Comparison of ENCODE assay signal across 8 mouse cellular contexts in genomic region chr2:30604880-30605761, GRCm38 (mm10). TPM values are rescaled to one million over a fixed set of nuclear protein-coding genes. Genes with fewer than 3 reads are reported as not detected.
DNase-seq lines count a peak whose midpoint lies in the region; ATAC-seq lines count a peak whose summit lies in the region.

No protein-coding gene starts in this region.

- DNase-seq in gastrocnemius, adult 18-20 months (ENCODE audit: low spot score) = peak; percentile 32
- no peak for DNase-seq in gastrocnemius, postnatal 25 days
- peak; percentile 83 for DNase-seq in embryo, embryonic 10 days (ENCODE audit: low spot score)
- peak; percentile 65 to 77 for DNase-seq in kidney, postnatal 25 days
- DNase-seq in midbrain, embryonic 14.5 days = peak; percentile 71
- DNase-seq in cerebellum, postnatal 25 days = no peak

- H3K4me1 ChIP-seq in heart, embryonic 12.5 days (replicated peaks) = peaks cover 69% of the 10 kb centered on the region
- peaks cover 70% of the 10 kb centered on the region for H3K4me1 ChIP-seq in midbrain, embryonic 14.5 days (ENCODE audit: control insufficient read depth, insufficient read depth, low read length)

- H3K9me3 ChIP-seq in heart, embryonic 12.5 days (replicated peaks) = no peaks in the 10 kb centered on the region
- no peaks in the 10 kb centered on the region for H3K9me3 ChIP-seq in midbrain, embryonic 14.5 days (ENCODE audit: control insufficient read depth, low read length)

- 2% methylated on average over 32 of the region's 32 CpGs for WGBS in heart, embryonic 12.5 days
- 1% methylated on average over 32 of the region's 32 CpGs for WGBS in midbrain, embryonic 14.5 days

- H3K9ac ChIP-seq in heart, embryonic 12.5 days = peak overlapping the region; percentile 60
- H3K9ac ChIP-seq in midbrain, embryonic 14.5 days (replicated peaks; ENCODE audit: low read length) = peak overlapping the region; percentile 35; the same call in 1 of the 2 replicates

- H3K4me3 ChIP-seq in heart, embryonic 12.5 days = peak overlapping the region; percentile 24
- no peak overlapping the region for H3K4me3 ChIP-seq in midbrain, embryonic 14.5 days (replicated peaks; ENCODE audit: low read depth, low read length)

- peak; percentile 34 for ATAC-seq in heart, embryonic 12.5 days (ENCODE audit: insufficient number of reproducible peaks, low FRiP score)
- ATAC-seq in midbrain, embryonic 14.5 days (ENCODE audit: low FRiP score, low TSS enrichment) = no peak
- no peak for ATAC-seq in frontal cortex, adult (ENCODE audit: low TSS enrichment)

- no peaks in the 10 kb centered on the region for H3K27me3 ChIP-seq in heart, embryonic 12.5 days (replicated peaks)
- no peaks in the 10 kb centered on the region for H3K27me3 ChIP-seq in midbrain, embryonic 14.5 days (ENCODE audit: control insufficient read depth, insufficient read depth, low read length)

- H3K27ac ChIP-seq in heart, embryonic 12.5 days (ENCODE audit: poor library complexity, severe bottlenecking) = peak overlapping the region; percentile 83
- peak overlapping the region; percentile 15; the same call in 1 of the 2 replicates for H3K27ac ChIP-seq in midbrain, embryonic 14.5 days (replicated peaks; ENCODE audit: low read depth, low read length)

- H3K36me3 ChIP-seq in heart, embryonic 12.5 days = no peaks in the 10 kb centered on the region
- H3K36me3 ChIP-seq in midbrain, embryonic 14.5 days (ENCODE audit: control insufficient read depth, insufficient read depth, low read length) = no peaks in the 10 kb centered on the region

- peak overlapping the region; percentile 68 for H3K4me2 ChIP-seq in heart, embryonic 12.5 days
- H3K4me2 ChIP-seq in midbrain, embryonic 14.5 days (ENCODE audit: low read length) = peak overlapping the region; percentile 46

RNA-seq across cellular contexts. Expression of gene Cstad, which starts 10.3 kb away (rescaled TPM):
- total RNA-seq in gastrocnemius, adult 18-20 months (2021) = 1 to 10 TPM; 1.1 TPM
- 1 to 10 TPM; 2.3 TPM for total RNA-seq in gastrocnemius, postnatal 25 days (2021)
- polyA plus RNA-seq in heart, embryonic 12.5 days (2016; fragmentation: Nextera tagmentation; extraction: Ambion mirVana) = 1.4 and 2.0 TPM in 2 replicates
- 0.46 and 1.2 TPM in 2 replicates for polyA plus RNA-seq in midbrain, embryonic 14.5 days (2014; fragmentation: Nextera tagmentation; extraction: Ambion mirVana)

Comparison
In these comparisons a context has a peak if more than half of its experiments do, and no peak if none do; other contexts are left out.
1. DNase-seq: peak in gastrocnemius, adult 18-20 months (single experiment), embryo, embryonic 10 days (single experiment), kidney, postnatal 25 days (2 of 2) and midbrain, embryonic 14.5 days (single experiment); none in gastrocnemius, postnatal 25 days (single experiment) and cerebellum, postnatal 25 days (0 of 2).